Mouse (Mus musculus): Measurements from ENCODE around the gene Etv5. TPM values are rescaled to one million over a fixed set of nuclear protein-coding genes. Genes with fewer than 3 reads are reported as not detected.

Etv5 gene
- 88.0 and 92.8 TPM in 2 replicates for polyA plus RNA-seq (2012; rRNA removed)

- peak; percentile 97 for DNase-seq
- TF ChIP-seq CTCF (IDR thresholded peaks at IDR 0.05; ENCODE audit: insufficient read depth, low read length) = no peak
- peak; percentile 80; the same call in 1 of the 2 replicates for TF ChIP-seq POLR2A (IDR thresholded peaks at IDR 0.05; ENCODE audit: borderline replicate concordance, extremely low read depth, low read depth, low read length)
- Histone ChIP-seq H3K4me1 (ENCODE audit: control insufficient read depth, insufficient read depth, low read length) (no peaks in the 10 kb centered on the region), H3K4me3 (replicated peaks; ENCODE audit: extremely low read depth, low read depth, low read length) (peak within 1 kb of the TSS; percentile 69)
- 1% methylated on average over 62 of the region's 63 CpGs for WGBS
These were observed at the start of gene Etv5 for GRCm38 (mm10) chr16:22439499-22440177. TSS of gene Etv5 (minus strand) at chr16:22439719.

DNA sequence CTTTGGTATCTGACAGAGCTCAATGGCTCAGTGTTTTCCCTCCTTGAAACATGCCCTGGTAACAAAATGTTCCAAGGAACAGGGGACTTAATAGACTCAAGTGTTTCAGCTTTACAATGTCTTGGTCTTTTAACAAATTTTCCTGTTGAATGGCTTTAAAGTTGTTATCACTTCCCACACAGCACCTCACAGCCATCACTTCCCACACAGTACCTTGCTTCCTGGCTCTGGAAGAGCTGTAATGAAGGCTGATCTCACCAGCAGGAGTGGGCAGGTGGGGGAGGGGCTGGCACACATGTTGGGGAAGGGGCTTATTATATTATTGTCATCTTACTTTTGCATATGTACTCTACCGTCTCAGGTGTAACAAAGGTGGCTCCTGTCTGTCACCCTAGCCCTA, 44.4 kb upstream of the Etv5 start:
- TF ChIP-seq POLR2A (IDR thresholded peaks at IDR 0.05; ENCODE audit: borderline replicate concordance, extremely low read depth, low read depth, low read length) = no peak
- TF ChIP-seq CTCF (IDR thresholded peaks at IDR 0.05; ENCODE audit: insufficient read depth, low read length) = no peak

GRCm38 (mm10) chr16:22479322-22479721, 39.8 kb upstream of the Etv5 start:
- whole genome bisulfite sequencing = 84% methylated on average over 8 of the region's 8 CpGs
- TF ChIP-seq CTCF (IDR thresholded peaks at IDR 0.05; ENCODE audit: insufficient read depth, low read length) (no peak), POLR2A (IDR thresholded peaks at IDR 0.05; ENCODE audit: borderline replicate concordance, extremely low read depth, low read depth, low read length) (no peak)
- no peak overlapping the region for H3K4me3 ChIP-seq (replicated peaks; ENCODE audit: extremely low read depth, low read depth, low read length)

More for the DNA sequence above, 44.4 kb upstream of the Etv5 start:
- WGBS = 88% methylated on average over 1 of the region's 1 CpGs
- no peaks in the 10 kb centered on the region for H3K4me1 ChIP-seq (ENCODE audit: control insufficient read depth, insufficient read depth, low read length)
- DNase-seq = no peak
- H3K4me3 ChIP-seq (replicated peaks; ENCODE audit: extremely low read depth, low read depth, low read length) = no peak overlapping the region

DNA sequence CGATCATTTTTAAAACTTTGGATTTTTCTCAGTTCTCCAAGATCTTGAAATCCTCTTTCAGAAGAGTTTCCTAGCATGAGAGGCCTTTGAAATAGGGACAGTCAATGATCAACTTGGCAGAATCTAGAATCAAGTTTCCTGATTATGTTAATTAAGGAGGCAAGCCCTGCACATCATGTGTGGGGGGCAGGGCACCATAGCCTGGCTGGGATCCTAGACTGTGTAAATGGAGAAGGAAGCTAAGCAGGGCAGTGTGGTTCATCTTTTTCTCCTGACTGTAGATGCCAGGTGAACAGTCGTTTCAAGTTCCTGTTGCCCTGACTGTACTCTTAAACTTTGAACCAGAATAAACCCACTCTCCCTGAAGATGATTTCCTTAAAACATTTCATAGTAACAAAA, 32.2 kb upstream of the Etv5 start:
- no peak for TF ChIP-seq CTCF (IDR thresholded peaks at IDR 0.05; ENCODE audit: insufficient read depth, low read length)
- TF ChIP-seq POLR2A (IDR thresholded peaks at IDR 0.05; ENCODE audit: borderline replicate concordance, extremely low read depth, low read depth, low read length) = no peak
- WGBS = 61% methylated on average over 2 of the region's 2 CpGs
- H3K4me3 ChIP-seq (replicated peaks; ENCODE audit: extremely low read depth, low read depth, low read length) = no peak overlapping the region
- no peaks in the 10 kb centered on the region for H3K4me1 ChIP-seq (ENCODE audit: control insufficient read depth, insufficient read depth, low read length)
- DNase-seq = no peak

More at GRCm38 (mm10) chr16:22479322-22479721, 39.8 kb upstream of the Etv5 start:
- no peak for DNase-seq
- no peaks in the 10 kb centered on the region for H3K4me1 ChIP-seq (ENCODE audit: control insufficient read depth, insufficient read depth, low read length)

GRCm38 (mm10) chr16:22469385-22469784, 29.9 kb upstream of the Etv5 start:
- no peak for TF ChIP-seq POLR2A (IDR thresholded peaks at IDR 0.05; ENCODE audit: borderline replicate concordance, extremely low read depth, low read depth, low read length)
- TF ChIP-seq CTCF (IDR thresholded peaks at IDR 0.05; ENCODE audit: insufficient read depth, low read length) = no peak
- H3K4me1 ChIP-seq (ENCODE audit: control insufficient read depth, insufficient read depth, low read length) = no peaks in the 10 kb centered on the region
- no peak for DNase-seq
- WGBS = 67% methylated on average over 11 of the region's 11 CpGs
- no peak overlapping the region for H3K4me3 ChIP-seq (replicated peaks; ENCODE audit: extremely low read depth, low read depth, low read length)

DNA sequence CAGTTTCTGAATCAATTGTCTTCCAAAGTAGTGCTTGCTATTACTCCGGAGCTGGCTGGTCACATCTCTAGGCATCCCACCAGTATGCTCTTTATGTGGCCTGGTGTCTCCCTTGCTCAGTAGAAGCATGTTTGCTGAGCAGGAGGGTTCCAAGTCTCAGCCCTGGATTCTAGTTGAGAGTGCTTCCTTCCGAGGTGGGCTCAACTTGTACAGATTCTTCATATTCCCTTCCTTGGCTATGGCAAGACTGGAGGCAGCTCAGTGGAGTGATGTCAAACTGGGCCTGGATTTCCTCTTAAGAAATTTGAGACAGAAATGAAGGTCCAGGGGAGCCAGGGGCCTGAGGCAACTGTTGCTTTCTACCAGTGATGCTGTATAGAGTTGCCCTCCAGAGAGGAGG, 27.6 kb upstream of the Etv5 start:
- 80% methylated on average over 2 of the region's 2 CpGs for WGBS
- Histone ChIP-seq H3K4me1 (ENCODE audit: control insufficient read depth, insufficient read depth, low read length) (no peaks in the 10 kb centered on the region), H3K4me3 (replicated peaks; ENCODE audit: extremely low read depth, low read depth, low read length) (no peak overlapping the region)
- TF ChIP-seq CTCF (IDR thresholded peaks at IDR 0.05; ENCODE audit: insufficient read depth, low read length) = no peak
- no peak for TF ChIP-seq POLR2A (IDR thresholded peaks at IDR 0.05; ENCODE audit: borderline replicate concordance, extremely low read depth, low read depth, low read length)
- no peak for DNase-seq

GRCm38 (mm10) chr16:22466381-22466780, 26.9 kb upstream of the Etv5 start:
- no peaks in the 10 kb centered on the region for H3K4me1 ChIP-seq (ENCODE audit: control insufficient read depth, insufficient read depth, low read length)
- no peak for TF ChIP-seq CTCF (IDR thresholded peaks at IDR 0.05; ENCODE audit: insufficient read depth, low read length)
- TF ChIP-seq POLR2A (IDR thresholded peaks at IDR 0.05; ENCODE audit: borderline replicate concordance, extremely low read depth, low read depth, low read length) = no peak
- 66% methylated on average over 11 of the region's 11 CpGs for WGBS
- no peak for DNase-seq
- no peak overlapping the region for H3K4me3 ChIP-seq (replicated peaks; ENCODE audit: extremely low read depth, low read depth, low read length)

DNA sequence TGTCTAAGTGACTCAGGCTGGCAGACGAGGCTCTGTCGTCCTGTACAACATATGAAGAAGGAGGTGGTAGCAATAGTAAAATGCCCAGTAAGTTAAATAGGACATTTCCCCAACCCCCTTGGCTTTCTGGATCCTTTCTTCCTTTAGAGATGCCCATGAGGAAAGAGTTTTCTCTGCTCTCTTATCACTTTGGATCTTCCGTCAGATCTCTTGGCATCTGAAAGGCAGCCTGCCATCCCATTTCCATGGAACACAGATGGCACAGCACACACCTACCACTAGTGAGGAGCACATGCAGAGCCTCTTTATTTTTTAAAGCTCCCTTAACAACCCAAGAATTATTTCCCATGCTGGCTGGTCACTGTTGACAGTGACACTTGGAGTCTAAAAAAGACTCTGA, 22.7 kb upstream of the Etv5 start:
- DNase-seq = no peak
- H3K4me3 ChIP-seq (replicated peaks; ENCODE audit: extremely low read depth, low read depth, low read length) = no peak overlapping the region
- WGBS = 60% methylated on average over 3 of the region's 3 CpGs
- no peak for TF ChIP-seq POLR2A (IDR thresholded peaks at IDR 0.05; ENCODE audit: borderline replicate concordance, extremely low read depth, low read depth, low read length)
- no peak for TF ChIP-seq CTCF (IDR thresholded peaks at IDR 0.05; ENCODE audit: insufficient read depth, low read length)
- H3K4me1 ChIP-seq (ENCODE audit: control insufficient read depth, insufficient read depth, low read length) = no peaks in the 10 kb centered on the region

- DNase-seq = no peak
- TF ChIP-seq CTCF (IDR thresholded peaks at IDR 0.05; ENCODE audit: insufficient read depth, low read length) = no peak
- TF ChIP-seq POLR2A (IDR thresholded peaks at IDR 0.05; ENCODE audit: borderline replicate concordance, extremely low read depth, low read depth, low read length) = no peak
- H3K4me1 ChIP-seq (ENCODE audit: control insufficient read depth, insufficient read depth, low read length) = no peaks in the 10 kb centered on the region
- H3K4me3 ChIP-seq (replicated peaks; ENCODE audit: extremely low read depth, low read depth, low read length) = no peak overlapping the region
- 38% methylated on average over 6 of the region's 6 CpGs for WGBS
These were observed 22.2 kb upstream of the Etv5 start for GRCm38 (mm10) chr16:22461728-22462127.

DNA sequence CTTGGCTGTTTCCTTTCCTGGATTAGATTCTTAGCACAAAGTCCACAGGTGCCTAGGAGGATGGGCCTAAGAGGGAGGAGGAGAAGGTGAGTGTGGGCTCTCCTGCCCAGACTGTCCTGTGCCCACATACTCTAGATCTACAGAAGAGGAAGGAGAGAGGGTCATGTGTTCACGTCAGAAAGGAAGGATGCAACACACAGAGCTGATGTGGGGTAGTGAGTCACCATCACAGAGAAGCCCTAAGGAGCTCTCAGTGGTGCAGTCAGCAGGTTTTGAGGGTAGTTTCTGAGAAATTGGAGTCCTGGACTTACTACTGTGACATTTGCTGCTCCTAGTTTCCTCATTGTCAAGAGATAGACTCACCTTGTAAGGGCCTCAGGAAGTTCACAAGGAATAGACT, 21.4 kb upstream of the Etv5 start:
- 62% methylated on average over 1 of the region's 1 CpGs for WGBS
- TF ChIP-seq POLR2A (IDR thresholded peaks at IDR 0.05; ENCODE audit: borderline replicate concordance, extremely low read depth, low read depth, low read length) = no peak
- no peak for TF ChIP-seq CTCF (IDR thresholded peaks at IDR 0.05; ENCODE audit: insufficient read depth, low read length)
- Histone ChIP-seq H3K4me1 (ENCODE audit: control insufficient read depth, insufficient read depth, low read length) (no peaks in the 10 kb centered on the region; the same call in 1 of the 2 replicates), H3K4me3 (replicated peaks; ENCODE audit: extremely low read depth, low read depth, low read length) (no peak overlapping the region)
- DNase-seq = no peak

Data from lung, adult 2 months (tissue).